Mouse (Mus musculus) gastrocnemius, adult 8-10 months (tissue): ENCODE results near the gene Olfr1199. TPM values are rescaled to one million over a fixed set of nuclear protein-coding genes. Genes with fewer than 3 reads are reported as not detected.

Experiments used
- DNase-seq, 2 experiments: peaks; one replicate each; pipeline ENCODE4 v3.0.0; 2022; ENCODE audit warnings: low spot score in 2 of 2
- total RNA-seq, 4 experiments: library from RNA; stranded (reverse); gene quantifications; 2 replicates each; pipeline ENCODE4 v1.2.4; 2022

The Olfr1199 gene
- total RNA-seq = not detected

GRCm38 (mm10) chr2:88760369-88760768 is at the start of gene Olfr1199:
Gene Olfr1199, minus strand, starts transcription at chr2:88760469.
- DNase-seq = no peak

GRCm38 (mm10) chr2:88792736-88793135 is 32.5 kb upstream of the Olfr1199 start, which contains the start of gene Olfr1201:
Gene Olfr1201, plus strand, starts transcription at chr2:88793036.
- no peak for DNase-seq

- no peak for DNase-seq
Measured at GRCm38 (mm10) chr2:88770388-88770787, 10.1 kb upstream of the Olfr1199 start, which contains the start of gene Olfr1200. Gene Olfr1200, minus strand, starts transcription at chr2:88770488.

GRCm38 (mm10) chr2:88751270-88751669 is 9.0 kb downstream of the Olfr1199 start, which contains the start of gene Olfr1198:
Gene Olfr1198, minus strand, starts transcription at chr2:88751370.
- DNase-seq = no peak

- DNase-seq = no peak
Measured at GRCm38 (mm10) chr2:88743379-88743778, 16.9 kb downstream of the Olfr1199 start.

GRCm38 (mm10) chr2:88732266-88732665 is 28.0 kb downstream of the Olfr1199 start, which contains the start of gene Olfr1197:
Gene Olfr1197, minus strand, starts transcription at chr2:88732366.
- no peak for DNase-seq

- DNase-seq = no peak
Measured at GRCm38 (mm10) chr2:88704497-88704896, 55.8 kb downstream of the Olfr1199 start, which contains the start of gene Olfr1196. Gene Olfr1196, minus strand, starts transcription at chr2:88704597.

Other genes with a start within 250 kb of the Olfr1199 start
- not detected for gene Olfr1186, start 241.9 kb downstream of the Olfr1199 start, total RNA-seq
- gene Olfr1188, start 203.5 kb downstream of the Olfr1199 start, total RNA-seq = not detected
- not detected for gene Olfr1189, start 174.0 kb downstream of the Olfr1199 start, total RNA-seq
- not detected for gene Olfr1191-ps1, start 119.9 kb downstream of the Olfr1199 start, total RNA-seq
- not detected for gene Olfr1192-ps1, start 112.0 kb downstream of the Olfr1199 start, total RNA-seq
- gene Olfr1193, start 84.8 kb downstream of the Olfr1199 start, total RNA-seq = not detected
- not detected for gene Olfr1195, start 71.3 kb downstream of the Olfr1199 start, total RNA-seq
- gene Olfr1196, start 55.9 kb downstream of the Olfr1199 start, total RNA-seq = not detected
- not detected for gene Olfr1197, start 28.1 kb downstream of the Olfr1199 start, total RNA-seq
- gene Olfr1198, start 9.1 kb downstream of the Olfr1199 start, total RNA-seq = not detected
- not detected for gene Olfr1200, start 10.0 kb upstream of the Olfr1199 start, total RNA-seq
- not detected for gene Olfr1201, start 32.6 kb upstream of the Olfr1199 start, total RNA-seq
- not detected for gene Olfr1202, start 54.0 kb upstream of the Olfr1199 start, total RNA-seq
- gene Olfr1205, start 69.3 kb upstream of the Olfr1199 start, total RNA-seq = not detected
- gene Olfr1204, start 88.8 kb upstream of the Olfr1199 start, total RNA-seq = not detected
- not detected for gene Olfr1206, start 102.8 kb upstream of the Olfr1199 start, total RNA-seq
- not detected for gene Olfr1208, start 141.8 kb upstream of the Olfr1199 start, total RNA-seq
- not detected for gene Olfr1209, start 154.7 kb upstream of the Olfr1199 start, total RNA-seq
- gene Olfr1211, start 177.6 kb upstream of the Olfr1199 start, total RNA-seq = not detected
- not detected for gene Olfr1212, start 193.5 kb upstream of the Olfr1199 start, total RNA-seq
- not detected for gene Gm13762, start 219.8 kb upstream of the Olfr1199 start, total RNA-seq
- not detected for gene Olfr1214, start 232.2 kb upstream of the Olfr1199 start, total RNA-seq
- gene Olfr1215, start 246.5 kb upstream of the Olfr1199 start, total RNA-seq = not detected